Mouse (Mus musculus): ENCODE measurements at regions not wholly inside any gene's neighbourhood (a gene's known extent, or its start where the extent isn't known, plus 50 kb on each side); places are given as distances from the start of the nearest gene placed in this dataset.

- DNase-seq (ENCODE audit: low read depth), result no peak
Observed at GRCm38 (mm10) chr5:133569096-133569495, 530.4 kb upstream of the Castor2 start.

DNA sequence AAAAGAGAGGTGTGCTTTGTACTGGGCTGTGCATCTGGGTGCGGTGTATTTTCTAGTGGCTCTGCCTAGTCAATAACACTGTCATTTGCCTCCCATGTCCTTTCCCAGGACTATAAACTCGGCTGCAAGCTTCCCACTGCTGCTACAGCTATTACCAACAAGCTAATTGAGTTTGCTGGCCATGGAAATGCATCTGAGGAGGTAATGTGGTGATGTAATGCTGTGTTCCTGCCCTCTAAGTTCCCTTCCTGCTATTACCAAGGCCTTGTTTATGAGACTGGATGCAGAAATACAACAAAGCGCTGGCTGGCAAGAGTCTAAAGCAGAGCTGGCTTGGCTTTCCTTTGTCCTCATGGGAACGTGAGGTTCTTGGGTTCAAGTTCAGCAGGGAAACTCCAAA, 533.0 kb upstream of the Castor2 start:
- DNase-seq (ENCODE audit: low read depth), result no peak

DNA sequence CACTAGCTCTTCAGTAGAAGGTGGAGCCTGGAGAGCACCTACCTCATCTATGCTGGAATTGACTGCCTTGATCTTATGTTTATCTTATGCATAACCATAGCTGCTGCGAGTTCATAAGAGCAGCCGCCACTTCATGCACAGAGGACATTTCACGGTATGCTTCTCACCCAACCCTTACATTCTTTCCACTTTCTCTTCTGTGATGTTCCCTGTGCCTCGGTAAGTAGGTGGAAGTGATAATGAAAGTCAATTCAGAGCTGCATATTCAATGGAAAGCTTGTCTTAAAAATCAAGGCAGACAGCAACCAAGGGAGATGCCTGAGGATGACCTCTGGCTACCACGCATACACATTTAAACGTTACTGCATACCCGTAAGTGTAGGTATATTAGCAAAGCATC, 548.9 kb upstream of the Castor2 start:
- DNase-seq (ENCODE audit: low read depth), result no peak

DNA sequence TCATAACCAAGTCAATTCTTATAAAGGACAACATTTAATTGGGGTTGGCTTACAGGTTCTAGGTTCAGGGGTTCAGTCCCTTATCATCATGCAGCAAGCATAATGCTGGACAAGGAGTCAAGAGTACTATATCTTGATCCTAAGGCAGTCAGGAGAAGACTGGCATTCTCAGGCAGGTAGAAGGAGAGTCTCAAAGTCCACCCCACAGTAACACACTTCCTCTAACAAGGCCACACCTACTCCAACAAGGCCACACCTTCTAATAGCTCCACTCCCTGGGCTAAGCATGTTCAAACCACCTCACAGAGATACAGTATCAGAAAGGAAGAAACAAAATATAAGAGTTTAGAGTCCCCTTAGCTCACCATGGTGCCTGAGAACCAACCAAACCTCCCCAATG, 557.3 kb upstream of the Castor2 start:
- DNase-seq (ENCODE audit: low read depth), result no peak

DNA sequence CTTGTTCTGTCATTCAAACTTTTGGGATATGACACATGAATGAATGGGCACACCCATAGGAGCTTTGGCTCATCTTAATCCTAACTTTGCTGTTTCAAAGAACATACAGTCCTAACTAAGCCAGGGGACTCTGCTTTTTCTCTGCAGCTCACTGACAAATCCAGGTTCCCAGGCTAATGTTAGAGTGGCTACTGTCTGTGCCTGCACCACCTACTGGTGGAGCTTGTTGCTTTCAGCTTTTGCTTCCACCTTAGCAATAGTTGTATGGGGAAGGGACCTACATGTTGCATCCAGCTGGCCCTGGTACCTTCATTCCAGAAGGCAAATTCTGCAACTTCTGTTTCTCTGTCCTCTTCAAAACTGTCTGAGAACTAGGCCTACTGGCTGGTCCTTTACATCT, 566.8 kb upstream of the Castor2 start:
- no peak for DNase-seq (ENCODE audit: low read depth)

GRCm38 (mm10) chr5:133505661-133506060, 593.9 kb upstream of the Castor2 start:
- no peak for DNase-seq (ENCODE audit: low read depth)

DNA sequence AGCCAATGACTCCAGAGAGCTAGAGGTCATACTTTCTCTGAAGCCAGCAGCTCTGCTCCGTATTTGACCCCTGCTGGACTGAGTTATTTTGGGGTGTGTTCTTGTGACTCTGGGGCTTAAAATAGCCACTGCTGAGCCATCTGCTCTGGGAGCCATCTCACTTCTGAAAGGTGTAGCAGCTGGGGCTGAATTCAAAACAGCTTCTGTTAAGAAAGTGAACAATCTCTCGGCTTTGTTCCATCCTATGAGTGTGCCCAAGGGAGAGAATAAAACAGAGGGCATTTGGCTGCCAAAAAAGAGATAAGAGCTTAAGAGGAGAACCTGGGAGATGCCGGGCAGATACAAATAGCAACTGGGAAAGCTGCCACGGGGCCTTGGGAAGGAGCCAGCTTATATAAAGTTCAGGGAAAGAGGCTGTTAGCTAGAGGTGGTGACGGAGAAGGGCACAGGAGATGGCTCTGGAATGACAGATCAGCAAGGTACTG, 611.7 kb upstream of the Castor2 start:
- DNase-seq (ENCODE audit: low read depth), result no peak

DNA sequence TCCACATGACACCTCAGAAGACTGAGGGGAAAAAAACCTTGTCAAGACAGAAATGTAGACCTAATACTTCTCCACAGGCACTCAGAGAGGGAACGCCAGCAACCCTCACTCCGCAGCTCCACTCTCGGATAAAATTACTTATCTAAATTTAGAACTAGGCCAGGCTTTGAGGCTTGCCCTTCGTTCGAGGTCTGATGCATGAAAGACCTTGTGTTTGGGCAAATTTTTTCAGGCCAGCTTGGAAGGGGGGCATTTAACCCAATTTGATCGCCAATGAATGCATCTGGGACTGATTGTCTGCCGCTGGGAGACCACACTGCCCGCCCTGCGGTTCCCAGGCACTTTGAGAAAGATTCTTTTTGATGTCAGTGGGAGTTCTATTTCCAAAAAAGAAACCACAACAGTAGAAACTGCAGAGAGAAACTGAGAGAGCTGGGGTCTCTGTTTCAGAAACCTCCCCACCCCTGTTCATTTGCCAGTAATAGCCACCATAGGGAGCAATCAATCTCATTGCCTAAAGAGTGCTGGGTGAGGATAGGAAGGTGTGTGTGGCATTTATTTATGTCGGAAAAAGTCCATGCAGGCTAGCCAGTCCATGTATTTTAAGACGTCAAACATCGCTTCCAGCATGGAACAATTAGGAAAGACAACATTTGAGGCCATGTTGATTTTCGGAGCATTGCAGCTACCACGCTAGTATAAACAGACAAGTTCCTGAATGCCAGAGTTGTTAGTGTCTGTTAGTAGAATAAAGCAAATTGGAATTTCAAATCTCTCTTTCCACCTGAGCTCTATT, 617.0 kb upstream of the Castor2 start:
- DNase-seq (ENCODE audit: low read depth), result no peak

DNA sequence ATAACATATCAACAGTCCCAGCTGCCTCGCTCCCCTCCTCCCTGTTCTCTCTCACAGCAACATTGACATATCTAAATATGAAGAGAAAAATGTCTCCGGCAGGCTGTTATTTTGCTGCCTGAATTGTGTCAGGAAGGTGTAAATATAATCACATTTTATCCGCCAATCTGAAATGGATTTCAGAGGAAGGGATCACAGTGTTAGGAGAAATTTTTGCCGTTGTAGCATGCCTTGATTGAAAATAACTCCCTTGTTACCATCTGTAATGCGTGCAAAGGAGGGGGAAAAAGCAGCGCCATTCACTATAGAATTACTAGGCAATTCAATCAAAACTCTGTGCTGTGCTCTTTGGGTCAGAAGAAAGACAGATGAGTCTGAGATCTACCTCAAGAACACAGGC, 620.3 kb upstream of the Castor2 start:
- DNase-seq (ENCODE audit: low read depth), result no peak

GRCm38 (mm10) chr5:133453349-133454049, 646.0 kb upstream of the Castor2 start:
- DNase-seq (ENCODE audit: low read depth), result no peak

GRCm38 (mm10) chr5:133449926-133450325, 649.6 kb upstream of the Castor2 start:
- DNase-seq (ENCODE audit: low read depth), result no peak

GRCm38 (mm10) chr5:133400826-133401225, 698.7 kb upstream of the Castor2 start:
- DNase-seq (ENCODE audit: low read depth), result no peak

DNA sequence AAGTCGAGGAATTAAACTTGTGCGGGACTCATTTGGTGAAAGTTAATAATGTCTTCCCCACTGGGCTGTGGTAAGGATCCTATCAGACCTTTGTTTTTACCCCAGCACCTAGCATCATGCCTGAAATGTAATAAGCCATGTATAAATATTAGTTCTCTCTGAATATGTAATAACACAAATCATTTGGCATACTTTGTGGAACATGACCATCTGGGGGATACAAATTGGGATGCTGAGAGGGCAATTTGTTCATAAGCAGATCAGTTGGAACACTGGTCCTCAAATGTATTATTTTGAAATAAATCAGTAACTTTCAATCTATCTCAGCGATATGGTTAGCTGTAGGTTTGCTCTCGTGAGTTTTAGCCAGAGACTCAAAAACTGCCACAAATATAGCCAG, 709.6 kb upstream of the Castor2 start:
- DNase-seq (ENCODE audit: low read depth), result no peak

GRCm38 (mm10) chr5:133389023-133389840, 710.3 kb upstream of the Castor2 start:
- no peak for DNase-seq (ENCODE audit: low read depth)

GRCm38 (mm10) chr5:133385374-133386349, 713.8 kb upstream of the Castor2 start:
- no peak for DNase-seq (ENCODE audit: low read depth)

- DNase-seq (ENCODE audit: low read depth), result no peak
Observed at GRCm38 (mm10) chr5:133365771-133366170, 733.7 kb upstream of the Castor2 start.

DNA sequence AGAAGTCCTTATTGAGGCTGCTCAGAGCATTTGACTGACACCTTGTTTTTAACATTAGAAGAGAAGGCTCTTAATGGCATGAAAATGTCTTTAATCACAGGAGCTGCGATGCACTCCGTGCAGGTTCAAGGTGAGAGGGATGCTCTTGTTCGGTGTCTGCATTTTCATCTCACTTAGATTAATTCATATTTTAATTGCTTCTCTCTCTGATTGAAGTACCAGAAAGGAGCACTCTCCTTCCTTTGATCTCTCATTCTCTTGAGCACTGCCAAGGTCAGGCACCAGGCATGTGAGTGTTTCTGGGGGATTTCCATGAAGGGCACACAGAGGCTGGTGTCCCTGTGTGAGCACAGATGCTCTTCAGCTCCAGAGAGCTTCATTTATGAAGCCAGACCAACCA, 752.0 kb upstream of the Castor2 start:
- DNase-seq (ENCODE audit: low read depth), result no peak

- DNase-seq (ENCODE audit: low read depth), result no peak
Observed at GRCm38 (mm10) chr5:133341973-133342372, 757.5 kb upstream of the Castor2 start.

DNA sequence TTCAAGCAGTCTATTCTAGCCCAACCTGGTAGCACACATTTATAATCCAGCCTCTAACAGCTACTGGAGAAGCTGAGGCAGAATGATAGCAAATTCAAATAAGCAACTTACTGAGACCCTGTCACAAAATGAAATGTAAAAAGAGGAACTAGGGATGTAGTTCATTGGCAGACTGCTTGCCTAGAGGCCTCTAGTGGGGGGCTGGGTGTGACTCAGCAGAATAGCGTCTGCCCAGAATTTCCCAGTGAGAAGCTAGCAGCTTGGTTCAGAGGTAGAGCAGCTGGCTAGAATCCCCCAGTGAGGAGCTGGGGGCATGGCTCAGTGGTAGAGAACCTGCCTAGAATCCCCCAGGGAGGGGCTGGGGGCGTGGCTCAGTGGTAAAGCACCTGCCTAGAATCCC, 777.5 kb upstream of the Auts2 start:
- no peak for DNase-seq (ENCODE audit: low read depth)

- DNase-seq (ENCODE audit: low read depth), result no peak
Observed at GRCm38 (mm10) chr5:133320206-133320605, 777.1 kb upstream of the Auts2 start.

GRCm38 (mm10) chr5:133314031-133314430, 770.9 kb upstream of the Auts2 start:
- no peak for DNase-seq (ENCODE audit: low read depth)

Measured in naive thymus-derived CD4-positive, alpha-beta T cell, adult 2 months (primary cell).